Mouse (Mus musculus) neutrophil, adult 5-6 weeks (primary cell): ENCODE measurements around the gene Cpa2. TPM values are rescaled to one million over a fixed set of nuclear protein-coding genes. Genes with fewer than 3 reads are reported as not detected.

Experiments
- ATAC-seq: fragments of 151-379, 151-347 bp; 2 replicates; pipeline ENCODE4 v1.8.0; 2017; ENCODE audit warnings: mild to moderate bottlenecking, moderate TSS enrichment; ENCODE audit not compliant: insufficient number of reproducible peaks, poor library complexity, low FRiP score, severe bottlenecking; ENCODE audit errors: extremely low read depth
- total RNA-seq: library from RNA; stranded (forward); fragments of 200-1000 nt; gene quantifications from 2 replicates; pipeline ENCODE4 v1.2.3, GENCODE M21; 2017

Gene Cpa2
- total RNA-seq, 1 experiment from 2014 or later, result not detected

DNA sequence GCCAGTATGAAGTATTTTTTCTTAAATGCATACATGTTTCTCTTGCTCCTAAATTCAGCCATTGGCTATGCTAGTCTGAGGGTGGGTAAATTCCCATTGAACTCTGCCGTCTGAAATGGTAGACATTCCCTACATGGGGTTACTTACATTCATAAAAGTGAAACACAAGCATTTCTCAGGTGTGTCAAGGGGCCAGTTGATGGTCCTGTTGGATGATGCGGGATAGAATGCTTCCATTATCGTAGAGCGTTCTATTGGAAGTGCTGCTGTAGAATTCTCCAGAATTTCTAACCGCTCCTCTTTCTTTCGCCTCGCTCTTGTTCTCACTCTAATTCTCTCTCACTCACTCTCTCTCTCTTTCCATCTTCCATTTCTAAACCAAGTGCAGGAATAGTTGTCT, 69.3 kb downstream of the Cpa2 start, which contains the start of gene Cpa5:
Gene Cpa5 (plus strand): TSS at position 301 of the 400 bp plus-strand sequence.
- ATAC-seq, result no peak

DNA sequence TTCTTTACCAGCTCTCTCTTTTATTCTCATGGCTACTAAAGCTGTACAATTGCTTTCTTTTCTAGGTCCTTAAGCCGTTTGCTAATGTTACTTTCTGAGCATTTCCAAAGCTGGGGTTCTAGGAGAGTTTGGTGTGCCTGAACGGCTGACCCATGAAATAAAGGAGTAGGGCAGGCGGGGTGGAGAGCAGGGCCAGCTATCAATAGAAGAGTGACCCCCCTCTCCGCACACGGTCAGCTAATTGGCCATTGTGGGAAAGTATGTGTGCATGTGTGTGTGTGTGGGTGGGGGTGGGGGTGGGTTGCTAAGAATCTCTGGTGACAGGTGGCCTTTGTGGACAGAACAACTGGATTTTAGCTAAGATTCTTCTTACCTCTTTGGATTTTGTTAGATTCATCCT, 69.8 kb downstream of the Cpa2 start:
- no peak for ATAC-seq

Other genes with a start within 250 kb of the Cpa2 start
- 125 and 134 TPM in 2 replicates for gene Ube2h, start 237.0 kb upstream of the Cpa2 start, total RNA-seq
- 21.9 and 24.6 TPM in 2 replicates for gene Zc3hc1, start 150.6 kb upstream of the Cpa2 start, total RNA-seq
- gene Klhdc10, start 139.7 kb upstream of the Cpa2 start, total RNA-seq, result 13.5 and 19.3 TPM in 2 replicates
- 29.7 and 34.4 TPM in 2 replicates for gene Tmem209, start 31.8 kb upstream of the Cpa2 start, total RNA-seq
- 0.86 TPM in 1 of 2 replicates, not detected in the other for gene Ssmem1, start 31.7 kb upstream of the Cpa2 start, total RNA-seq
- not detected in 2 replicates for gene Cpa4, start 26.8 kb downstream of the Cpa2 start, total RNA-seq
- not detected in 2 replicates for gene Cpa5, start 69.4 kb downstream of the Cpa2 start, total RNA-seq
- gene Cpa1, start 97.6 kb downstream of the Cpa2 start, total RNA-seq, result not detected in 2 replicates
- gene Cep41, start 152.2 kb downstream of the Cpa2 start, total RNA-seq, result 2.7 and 6.5 TPM in 2 replicates
- gene Mest, start 182.0 kb downstream of the Cpa2 start, total RNA-seq, result 1.1 and 2.1 TPM in 2 replicates